Mouse (Mus musculus) midbrain, embryonic 15.5 days (tissue): ENCODE measurements around the gene Vmn1r80. TPM values are rescaled to one million over a fixed set of nuclear protein-coding genes. Genes with fewer than 3 reads are reported as not detected.
"Not testable (repeated sequence)": the region's sequence is repeated elsewhere in the genome, so short reads cannot be mapped to it uniquely, and the experiment has no call there.

Experiments used
- ATAC-seq: fragments of 200-750 bp; cut with Nextera tagmentation; replicated peaks from 2 replicates; pipeline ENCODE4 v1.8.0; 2017; ENCODE audit warnings: moderate TSS enrichment
- H3K27ac ChIP-seq: fragments of 300-500 bp; sonication (generic); 2 replicates; pipeline ENCODE4 v1.5.1; 2015; ENCODE audit warnings: mild to moderate bottlenecking, inconsistent platforms
- H3K27me3 ChIP-seq: fragments of 300-500 bp; sonication (generic); replicated peaks from 2 replicates; pipeline ENCODE4 v1.6.1; 2015; ENCODE audit warnings: inconsistent platforms
- H3K36me3 ChIP-seq: fragments of 300-500 bp; sonication (generic); replicated peaks from 2 replicates; pipeline ENCODE4 v1.6.1; 2015; ENCODE audit warnings: inconsistent platforms
- H3K4me1 ChIP-seq: fragments of 300-500 bp; sonication (generic); 2 replicates; pipeline ENCODE4 v1.6.1; 2015; ENCODE audit warnings: inconsistent platforms
- H3K4me2 ChIP-seq: fragments of 300-500 bp; sonication (generic); 2 replicates; pipeline ENCODE4 v1.6.1; 2015; ENCODE audit warnings: inconsistent platforms, mild to moderate bottlenecking, moderate library complexity
- H3K4me3 ChIP-seq: fragments of 300-500 bp; sonication (generic); 2 replicates; pipeline ENCODE4 v1.5.1; 2015; ENCODE audit warnings: mild to moderate bottlenecking, inconsistent platforms
- H3K9ac ChIP-seq: fragments of 300-500 bp; sonication (generic); 2 replicates; pipeline ENCODE4 v1.6.1; 2015; ENCODE audit warnings: mild to moderate bottlenecking, inconsistent platforms
- H3K9me3 ChIP-seq: fragments of 300-500 bp; sonication (generic); 2 replicates; pipeline ENCODE4 v1.6.1; 2016; ENCODE audit warnings: inconsistent platforms
- WGBS: fragments of 180-500 bp; shearing (Covaris S2); methylation state at CpG from one replicate; pipeline ENCODE4 v1.1.7; 2015; ENCODE audit warnings: mixed read lengths; 5-methylcytosine and 5-hydroxymethylcytosine counted together
- polyA plus RNA-seq: library from polyadenylated mRNA; unstranded; fragments of >200 nt; fragmentation: Nextera tagmentation; extraction: Ambion mirVana; gene quantifications from 2 replicates; pipeline ENCODE4 v1.2.1, GENCODE M21; 2015

Vmn1r80 gene
- polyA plus RNA-seq = not detected in 2 replicates

DNA sequence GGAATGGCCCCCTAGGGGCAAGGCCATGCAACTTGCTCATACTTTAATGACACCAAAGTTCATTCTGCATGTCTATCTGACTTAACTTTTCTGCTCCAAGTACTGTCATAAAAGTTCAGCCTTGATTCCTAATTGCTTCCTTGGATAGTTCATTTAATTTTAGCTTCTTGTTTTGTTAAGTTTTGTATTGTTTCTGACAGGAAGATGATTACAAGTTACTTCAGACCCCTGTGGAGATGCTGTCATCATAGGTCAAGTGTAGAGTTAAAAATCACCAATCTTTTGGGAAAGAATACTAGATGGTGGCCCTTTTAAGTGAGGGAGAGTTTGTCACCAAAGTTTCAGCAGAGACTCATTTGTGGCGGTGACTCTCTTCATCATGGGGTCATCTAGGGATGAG, at the start of gene Vmn1r80:
TSS of gene Vmn1r80 (plus strand) at position 301 of the 400 bp plus-strand sequence.
- H3K36me3 ChIP-seq = no peaks in the 10 kb centered on the region
- no peak within 1 kb of the TSS for H3K27ac ChIP-seq
- 87% methylated on average over 1 of the region's 1 CpGs for WGBS
- no peak within 1 kb of the TSS for H3K9ac ChIP-seq
- H3K4me3 ChIP-seq = no peak within 1 kb of the TSS
- ATAC-seq = no peak
- no peak within 1 kb of the TSS for H3K4me2 ChIP-seq
- H3K27me3 ChIP-seq = no peaks in the 10 kb centered on the region
- no peaks in the 10 kb centered on the region for H3K4me1 ChIP-seq
- H3K9me3 ChIP-seq = peaks cover 7% of the 10 kb centered on the region; the same call in 1 of the 2 replicates

DNA sequence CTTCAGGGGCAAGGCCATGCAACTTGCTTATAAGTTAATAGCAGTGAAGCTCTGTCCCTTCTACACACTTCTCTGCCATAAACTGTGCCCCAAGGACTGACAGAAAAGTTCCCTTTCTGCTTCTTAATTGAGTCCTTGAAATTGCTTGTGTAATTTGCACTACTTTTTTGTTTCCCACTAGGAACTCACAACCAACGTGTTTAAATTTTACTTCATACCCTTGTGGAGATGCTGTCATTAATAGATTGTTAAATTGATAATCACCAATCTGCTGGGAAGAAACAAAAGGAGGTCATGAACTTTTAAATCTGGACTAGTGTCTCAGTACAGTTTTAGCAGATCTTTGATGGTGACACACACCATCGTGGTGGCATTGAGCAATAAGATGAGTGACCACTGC, 39.1 kb upstream of the Vmn1r80 start, which contains the start of gene Vmn1r78:
TSS of gene Vmn1r78 (plus strand) at position 301 of the 400 bp plus-strand sequence.
- H3K36me3 ChIP-seq = no peaks in the 10 kb centered on the region
- ATAC-seq = no peak
- WGBS = 59% methylated on average over 2 of the region's 2 CpGs
- H3K4me2 ChIP-seq = no peak within 1 kb of the TSS
- no peaks in the 10 kb centered on the region for H3K4me1 ChIP-seq
- no peak within 1 kb of the TSS for H3K9ac ChIP-seq
- no peak within 1 kb of the TSS for H3K4me3 ChIP-seq
- no peak within 1 kb of the TSS for H3K27ac ChIP-seq
- H3K9me3 ChIP-seq = 0 out of 2 replicates have a peak, but pooled peaks cover 2% of the 10 kb centered on the region
- no peaks in the 10 kb centered on the region for H3K27me3 ChIP-seq

DNA sequence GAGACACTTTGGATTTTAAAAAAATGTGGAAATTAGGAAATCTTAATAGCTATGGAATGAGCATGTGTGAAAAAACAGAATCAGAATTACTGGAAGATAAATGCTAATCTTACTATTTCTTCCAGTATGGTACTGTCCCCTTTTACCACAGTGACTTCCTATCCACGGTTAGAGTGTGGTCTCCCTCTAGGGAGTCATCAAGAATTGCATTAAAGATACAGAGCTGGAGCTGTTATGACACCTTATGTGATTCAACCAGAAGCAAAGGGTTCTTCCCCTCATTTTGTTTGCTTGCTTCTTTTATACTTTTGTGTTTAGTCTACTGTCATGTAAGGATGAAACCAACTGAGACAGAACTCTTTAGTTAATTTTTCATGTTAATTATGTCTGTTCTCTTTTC, 32.6 kb upstream of the Vmn1r80 start:
- not testable (repeated sequence) for H3K9me3 ChIP-seq, H3K27ac ChIP-seq, H3K4me1 ChIP-seq, H3K9ac ChIP-seq, ATAC-seq, H3K27me3 ChIP-seq, H3K4me3 ChIP-seq, H3K4me2 ChIP-seq, H3K36me3 ChIP-seq
- 41% methylated on average over 1 of the region's 1 CpGs for WGBS

DNA sequence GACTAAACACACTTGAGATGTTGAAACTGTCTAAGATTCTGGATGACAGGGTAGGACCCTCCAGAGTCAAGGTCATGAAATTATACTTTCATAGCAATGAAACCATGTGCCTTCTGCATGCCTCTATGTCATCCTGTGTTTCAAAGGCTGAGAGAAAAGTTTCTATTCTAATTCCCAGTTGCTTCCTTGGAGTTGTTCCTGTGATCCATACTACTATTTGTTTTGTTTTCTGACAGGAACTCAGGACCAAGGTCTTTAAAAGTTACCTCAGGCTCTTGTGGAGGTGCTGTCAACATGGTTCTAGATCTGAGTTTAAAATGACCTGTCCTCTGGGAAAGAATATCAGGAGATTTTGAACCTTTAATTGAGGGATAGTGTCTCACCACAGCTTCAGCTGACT, 18.1 kb upstream of the Vmn1r80 start, which contains the start of gene Vmn1r79:
TSS of gene Vmn1r79 (plus strand) at position 301 of the 400 bp plus-strand sequence.
- H3K4me1 ChIP-seq = not testable (repeated sequence)

DNA sequence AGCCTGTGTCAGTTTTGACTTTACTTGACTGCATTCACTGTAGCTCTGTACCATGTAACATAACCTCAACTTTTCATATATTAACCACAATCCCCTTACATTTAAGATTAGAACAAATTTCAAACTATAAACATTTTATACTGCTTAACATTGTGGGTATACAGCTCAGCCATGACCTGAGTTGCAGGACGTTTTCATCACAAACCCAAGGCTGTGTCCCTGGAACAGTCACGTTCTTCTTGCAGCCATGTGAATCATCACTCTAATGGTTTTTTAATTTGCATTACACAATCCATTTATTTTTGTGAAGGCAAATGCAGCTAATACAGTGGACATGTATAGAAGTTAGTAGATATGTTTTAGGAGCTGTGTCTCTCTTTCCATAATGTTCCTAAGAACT, 16.2 kb upstream of the Vmn1r80 start:
- H3K27ac ChIP-seq, ATAC-seq, H3K9me3 ChIP-seq, H3K4me3 ChIP-seq, H3K36me3 ChIP-seq, H3K9ac ChIP-seq, H3K27me3 ChIP-seq, H3K4me2 ChIP-seq, H3K4me1 ChIP-seq: not testable (repeated sequence)
- WGBS = 72% methylated on average over 2 of the region's 2 CpGs

More for the DNA sequence above, 18.1 kb upstream of the Vmn1r80 start, which contains the start of gene Vmn1r79:
- not testable (repeated sequence) for ATAC-seq, H3K9me3 ChIP-seq, H3K4me3 ChIP-seq, H3K4me2 ChIP-seq, H3K27me3 ChIP-seq, H3K27ac ChIP-seq, H3K36me3 ChIP-seq, H3K9ac ChIP-seq

DNA sequence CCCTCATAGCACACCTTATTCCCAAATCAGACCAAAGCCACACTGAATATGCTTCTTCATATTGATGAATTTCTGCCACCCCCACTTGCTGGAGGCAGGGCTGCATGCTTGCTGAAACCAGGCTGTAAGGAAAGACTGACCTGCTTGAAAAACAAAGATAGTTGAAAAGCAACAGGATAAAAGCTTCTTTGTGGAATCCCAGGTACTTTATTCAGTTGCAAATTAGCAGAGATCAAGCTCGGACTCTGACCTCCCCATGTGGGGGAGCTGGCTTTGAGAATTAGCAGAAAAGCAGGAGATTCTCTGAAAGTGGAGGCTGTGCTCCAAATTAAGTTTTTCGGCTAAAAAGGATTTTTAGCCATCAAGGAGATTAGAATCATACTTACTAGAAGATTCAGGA, 15.1 kb downstream of the Vmn1r80 start:
- no peaks in the 10 kb centered on the region for H3K4me1 ChIP-seq
- no peaks in the 10 kb centered on the region for H3K36me3 ChIP-seq
- peaks cover 7% of the 10 kb centered on the region; the same call in 1 of the 2 replicates for H3K9me3 ChIP-seq
- 52% methylated on average over 2 of the region's 2 CpGs for WGBS
- H3K9ac ChIP-seq = no peak overlapping the region
- H3K27me3 ChIP-seq = no peaks in the 10 kb centered on the region
- no peak overlapping the region for H3K4me3 ChIP-seq
- no peak overlapping the region for H3K4me2 ChIP-seq
- no peak overlapping the region for H3K27ac ChIP-seq
- ATAC-seq = no peak

Other genes with a start within 250 kb of the Vmn1r80 start
- not detected in 2 replicates for gene Vmn1r77, start 152.5 kb upstream of the Vmn1r80 start, polyA plus RNA-seq
- not detected in 2 replicates for gene Vmn1r78, start 39.0 kb upstream of the Vmn1r80 start, polyA plus RNA-seq
- not detected in 2 replicates for gene Vmn1r79, start 18.0 kb upstream of the Vmn1r80 start, polyA plus RNA-seq
- gene Vmn1r81, start 79.0 kb downstream of the Vmn1r80 start, polyA plus RNA-seq = not detected in 2 replicates
- not detected in 2 replicates for gene Vmn1r82, start 111.1 kb downstream of the Vmn1r80 start, polyA plus RNA-seq
- gene Vmn1r83, start 140.2 kb downstream of the Vmn1r80 start, polyA plus RNA-seq = not detected in 2 replicates
- gene Vmn1r84, start 180.0 kb downstream of the Vmn1r80 start, polyA plus RNA-seq = not detected in 2 replicates
- gene Zfp551, start 233.5 kb downstream of the Vmn1r80 start, polyA plus RNA-seq = 11.8 and 12.3 TPM in 2 replicates